Mouse (Mus musculus): ENCODE results near the gene Slc48a1. TPM values are rescaled to one million over a fixed set of nuclear protein-coding genes. Genes with fewer than 3 reads are reported as not detected.

Gene Slc48a1
- polyA plus RNA-seq, 1 experiment, result 22.1 TPM

GRCm38 (mm10) chr15:97828221-97828842 is 50.0 kb downstream of the Slc48a1 start:
- Histone ChIP-seq H3K4me1 (ENCODE audit: control insufficient read depth, insufficient read depth, insufficient read length, low read length) (peaks cover 27% of the 10 kb centered on the region), H3K27me3 (ENCODE audit: control insufficient read depth, insufficient read depth, low read length) (no peaks in the 10 kb centered on the region), H3K4me3 (ENCODE audit: low read depth, low read length) (peak overlapping the region; percentile 3; the same call in 1 of the 2 replicates), H3K36me3 (ENCODE audit: control insufficient read depth, insufficient read depth, low read length) (no peaks in the 10 kb centered on the region), H3K27ac (ENCODE audit: insufficient read depth, low read depth, low read length) (peak overlapping the region; percentile 54)
- no peak for TF ChIP-seq CTCF (IDR thresholded peaks at IDR 0.05; ENCODE audit: extremely low read depth, insufficient read length, insufficient replicate concordance, low read depth, low read length)
- TF ChIP-seq POLR2A (IDR thresholded peaks at IDR 0.05; ENCODE audit: low read depth, low read length), result no peak
- WGBS, result 69% methylated on average over 6 of the region's 6 CpGs

- peaks cover 26% of the 10 kb centered on the region for H3K4me1 ChIP-seq (ENCODE audit: control insufficient read depth, insufficient read depth, insufficient read length, low read length)
- H3K36me3 ChIP-seq (ENCODE audit: control insufficient read depth, insufficient read depth, low read length), result no peaks in the 10 kb centered on the region
- H3K4me3 ChIP-seq (ENCODE audit: low read depth, low read length), result no peak overlapping the region
- 76% methylated on average over 5 of the region's 5 CpGs for WGBS
- TF ChIP-seq CTCF (IDR thresholded peaks at IDR 0.05; ENCODE audit: extremely low read depth, insufficient read length, insufficient replicate concordance, low read depth, low read length), result no peak
- no peak for TF ChIP-seq POLR2A (IDR thresholded peaks at IDR 0.05; ENCODE audit: low read depth, low read length)
- H3K27me3 ChIP-seq (ENCODE audit: control insufficient read depth, insufficient read depth, low read length), result no peaks in the 10 kb centered on the region
- peak overlapping the region; percentile 54 for H3K27ac ChIP-seq (ENCODE audit: insufficient read depth, low read depth, low read length)
These were observed 50.6 kb downstream of the Slc48a1 start for GRCm38 (mm10) chr15:97828901-97829338.

GRCm38 (mm10) chr15:97829432-97829831 is 51.1 kb downstream of the Slc48a1 start:
- Histone ChIP-seq H3K27ac (ENCODE audit: insufficient read depth, low read depth, low read length) (peak overlapping the region; percentile 54; the same call in 1 of the 2 replicates), H3K36me3 (ENCODE audit: control insufficient read depth, insufficient read depth, low read length) (no peaks in the 10 kb centered on the region), H3K4me3 (ENCODE audit: low read depth, low read length) (no peak overlapping the region), H3K27me3 (ENCODE audit: control insufficient read depth, insufficient read depth, low read length) (no peaks in the 10 kb centered on the region), H3K4me1 (ENCODE audit: control insufficient read depth, insufficient read depth, insufficient read length, low read length) (peaks cover 25% of the 10 kb centered on the region)
- TF ChIP-seq CTCF (IDR thresholded peaks at IDR 0.05; ENCODE audit: extremely low read depth, insufficient read length, insufficient replicate concordance, low read depth, low read length), result no peak
- TF ChIP-seq POLR2A (IDR thresholded peaks at IDR 0.05; ENCODE audit: low read depth, low read length), result no peak
- WGBS, result 66% methylated on average over 2 of the region's 2 CpGs

DNA sequence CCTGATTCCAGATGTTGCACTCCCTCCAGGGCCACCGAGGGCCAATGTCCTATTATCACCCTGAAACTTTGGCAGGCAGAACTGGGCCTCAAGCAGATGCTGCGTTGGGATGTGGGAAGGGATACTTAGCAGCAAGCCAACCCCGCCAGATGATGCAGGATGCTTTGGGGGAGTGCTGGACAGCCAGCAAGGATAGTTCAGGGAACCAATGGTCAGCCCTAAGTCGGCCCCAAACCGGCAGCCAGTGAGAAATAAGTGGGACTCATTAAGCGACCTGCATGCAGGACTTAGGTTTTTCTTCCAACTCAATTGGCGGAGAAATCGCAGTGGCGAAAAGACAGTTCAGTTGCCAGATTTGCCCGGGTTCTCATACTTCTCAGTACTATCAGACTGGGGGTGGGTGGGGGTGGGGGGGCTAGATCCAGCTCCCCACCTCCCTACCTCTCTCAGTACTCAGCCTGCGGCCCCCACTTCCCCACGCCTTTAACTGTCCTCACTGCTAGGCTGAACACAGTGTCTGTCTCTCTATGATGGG is 52.0 kb downstream of the Slc48a1 start:
- peak overlapping the region; percentile 64 for H3K4me3 ChIP-seq (ENCODE audit: low read depth, low read length)
- peak overlapping the region; percentile 45 for H3K27ac ChIP-seq (ENCODE audit: insufficient read depth, low read depth, low read length)
- no peaks in the 10 kb centered on the region for H3K36me3 ChIP-seq (ENCODE audit: control insufficient read depth, insufficient read depth, low read length)
- no peaks in the 10 kb centered on the region for H3K27me3 ChIP-seq (ENCODE audit: control insufficient read depth, insufficient read depth, low read length)
- no peak for TF ChIP-seq POLR2A (IDR thresholded peaks at IDR 0.05; ENCODE audit: low read depth, low read length)
- no peak for TF ChIP-seq CTCF (IDR thresholded peaks at IDR 0.05; ENCODE audit: extremely low read depth, insufficient read length, insufficient replicate concordance, low read depth, low read length)
- H3K4me1 ChIP-seq (ENCODE audit: control insufficient read depth, insufficient read depth, insufficient read length, low read length), result peaks cover 21% of the 10 kb centered on the region
- 50% methylated on average over 12 of the region's 12 CpGs for WGBS

- no peaks in the 10 kb centered on the region for H3K36me3 ChIP-seq (ENCODE audit: control insufficient read depth, insufficient read depth, low read length)
- WGBS, result under 1% methylated on average over 39 of the region's 39 CpGs
- H3K27ac ChIP-seq (ENCODE audit: insufficient read depth, low read depth, low read length), result peak overlapping the region; percentile 45
- H3K27me3 ChIP-seq (ENCODE audit: control insufficient read depth, insufficient read depth, low read length), result no peaks in the 10 kb centered on the region
- H3K4me3 ChIP-seq (ENCODE audit: low read depth, low read length), result peak overlapping the region; percentile 64
- TF ChIP-seq CTCF (IDR thresholded peaks at IDR 0.05; ENCODE audit: extremely low read depth, insufficient read length, insufficient replicate concordance, low read depth, low read length), result no peak
- TF ChIP-seq POLR2A (IDR thresholded peaks at IDR 0.05; ENCODE audit: low read depth, low read length), result no peak
- H3K4me1 ChIP-seq (ENCODE audit: control insufficient read depth, insufficient read depth, insufficient read length, low read length), result peaks cover 16% of the 10 kb centered on the region; the same call in 1 of the 2 replicates
These were observed 52.5 kb downstream of the Slc48a1 start for GRCm38 (mm10) chr15:97830788-97831241.

- TF ChIP-seq POLR2A (IDR thresholded peaks at IDR 0.05; ENCODE audit: low read depth, low read length) (no peak), CTCF (IDR thresholded peaks at IDR 0.05; ENCODE audit: extremely low read depth, insufficient read length, insufficient replicate concordance, low read depth, low read length) (no peak)
- Histone ChIP-seq H3K4me1 (ENCODE audit: control insufficient read depth, insufficient read depth, insufficient read length, low read length) (peaks cover 14% of the 10 kb centered on the region; the same call in 1 of the 2 replicates), H3K27ac (ENCODE audit: insufficient read depth, low read depth, low read length) (peak overlapping the region; percentile 70), H3K36me3 (ENCODE audit: control insufficient read depth, insufficient read depth, low read length) (no peaks in the 10 kb centered on the region), H3K4me3 (ENCODE audit: low read depth, low read length) (peak overlapping the region; percentile 64), H3K27me3 (ENCODE audit: control insufficient read depth, insufficient read depth, low read length) (no peaks in the 10 kb centered on the region)
- WGBS, result under 1% methylated on average over 84 of the region's 84 CpGs
These were observed 53.1 kb downstream of the Slc48a1 start for GRCm38 (mm10) chr15:97831242-97831986.

Measured in small intestine, adult 2 months (tissue).